Mouse (Mus musculus): ENCODE data around the gene Hnf4a.

DNA sequence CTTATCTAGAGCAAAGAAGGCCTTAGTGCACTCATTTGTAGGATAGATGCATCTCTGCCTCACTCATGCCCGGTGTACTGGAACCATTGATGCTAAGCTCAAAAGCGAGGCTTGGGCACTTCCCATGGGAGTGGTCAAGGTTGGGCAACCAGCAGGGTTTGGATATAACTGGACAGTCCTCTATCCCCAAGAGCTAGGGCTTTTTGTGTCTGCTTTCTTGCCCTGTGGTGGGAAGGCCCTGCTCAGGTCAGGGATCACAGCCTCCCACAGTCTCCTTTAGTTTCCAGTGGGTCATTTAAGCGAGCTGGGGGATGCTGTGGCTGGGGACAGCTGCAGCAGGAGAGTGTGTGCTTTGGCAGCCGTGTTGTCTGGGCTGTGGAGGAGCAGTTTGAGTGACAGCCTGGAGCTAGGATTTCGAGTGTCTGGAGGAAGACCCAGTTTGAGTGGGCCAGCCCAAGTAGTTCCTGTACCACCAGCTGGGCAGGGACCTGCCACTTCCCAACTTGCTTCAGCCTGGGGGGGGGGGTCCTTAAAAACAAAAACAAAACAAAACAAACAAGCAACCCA is 16.8 kb upstream of the Hnf4a start:
- no peak for TF ChIP-seq CTCF (conservative IDR thresholded peaks at IDR 0.05; ENCODE audit: insufficient read depth, insufficient read length, low read depth, low read length)
- no peak for TF ChIP-seq POLR2A (IDR thresholded peaks at IDR 0.05; ENCODE audit: low read depth, low read length)

All from kidney, adult 2 months (tissue).